Mouse (Mus musculus) frontal cortex, adult (tissue): ENCODE results near the gene Oasl2.
"Not testable (repeated sequence)": the region's sequence is repeated elsewhere in the genome, so short reads cannot be mapped to it uniquely, and the experiment has no call there.

ENCODE experiments used
- ATAC-seq: cut with Nextera tagmentation; 2 replicates; pipeline ENCODE4 v1.9.2; 2017; ENCODE audit warnings: mild to moderate bottlenecking, moderate library complexity, mixed read lengths; ENCODE audit not compliant: low TSS enrichment

Gene Oasl2

DNA sequence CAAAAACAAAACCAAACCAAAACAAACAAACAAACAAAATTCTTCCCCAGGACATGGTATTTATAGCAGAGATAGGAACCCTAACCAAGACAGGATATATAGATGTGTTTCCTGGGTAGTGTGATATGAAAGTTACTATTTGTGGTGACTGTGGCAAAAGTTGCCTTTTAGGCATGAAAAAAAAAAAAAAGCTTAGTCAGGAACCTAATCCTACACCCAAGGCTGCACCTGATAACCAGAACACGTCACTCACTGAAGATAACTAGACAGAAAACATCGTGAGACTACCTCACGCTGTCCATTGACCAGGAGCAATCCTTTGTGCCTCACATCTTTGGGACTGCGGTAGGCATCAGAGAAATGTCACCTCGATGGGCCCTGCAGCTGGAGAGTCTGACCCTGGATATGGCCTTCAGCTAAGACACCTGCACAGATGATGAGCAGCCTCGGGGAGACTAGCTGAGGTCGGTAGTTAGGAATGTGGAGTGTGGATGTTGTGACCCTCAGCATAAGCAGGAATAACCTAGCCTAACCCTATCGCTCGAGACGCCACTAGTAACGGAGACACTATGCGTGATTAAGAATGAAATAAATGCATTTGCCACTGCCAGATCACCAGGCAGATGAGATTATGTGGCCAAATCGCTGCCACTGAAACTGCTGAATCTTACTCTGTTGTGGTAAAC is at the start of gene Oasl2:
Gene Oasl2 (plus strand): TSS at position 249 of the 686 bp plus-strand sequence.
- ATAC-seq: no peak

DNA sequence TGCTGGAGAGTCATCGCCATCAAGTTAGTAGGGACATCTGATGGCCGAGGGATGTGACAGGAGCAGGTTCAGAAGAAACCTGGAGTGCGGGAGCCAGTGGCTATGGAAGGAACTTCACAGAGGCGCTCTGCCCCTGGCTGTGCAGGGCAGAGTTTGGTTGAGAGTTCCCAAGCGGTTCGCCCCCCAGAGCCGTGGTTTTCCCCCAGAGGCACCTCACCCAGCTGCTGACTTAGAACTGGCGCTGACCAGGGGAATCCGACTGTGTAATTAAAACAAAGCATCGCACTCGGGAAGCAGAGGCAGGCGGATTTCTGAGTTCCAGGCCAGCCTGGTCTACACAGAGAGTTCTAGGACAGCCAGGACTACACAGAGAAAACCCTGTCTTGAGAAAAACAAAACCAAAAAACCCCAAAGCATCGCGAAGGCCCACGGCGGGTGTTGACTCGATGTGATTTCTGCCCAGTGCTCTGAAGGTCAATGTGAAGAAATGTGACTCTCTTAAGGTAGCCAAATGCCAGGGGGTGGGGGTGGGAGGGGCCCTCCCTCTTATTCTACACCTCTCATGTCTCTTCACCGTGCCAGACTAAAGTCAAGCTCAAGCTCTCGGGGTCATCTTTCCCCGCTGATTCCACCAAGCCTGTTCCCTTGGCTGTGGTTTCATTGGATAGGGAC is 45.0 kb upstream of the Oasl2 start:
- no peak for ATAC-seq

DNA sequence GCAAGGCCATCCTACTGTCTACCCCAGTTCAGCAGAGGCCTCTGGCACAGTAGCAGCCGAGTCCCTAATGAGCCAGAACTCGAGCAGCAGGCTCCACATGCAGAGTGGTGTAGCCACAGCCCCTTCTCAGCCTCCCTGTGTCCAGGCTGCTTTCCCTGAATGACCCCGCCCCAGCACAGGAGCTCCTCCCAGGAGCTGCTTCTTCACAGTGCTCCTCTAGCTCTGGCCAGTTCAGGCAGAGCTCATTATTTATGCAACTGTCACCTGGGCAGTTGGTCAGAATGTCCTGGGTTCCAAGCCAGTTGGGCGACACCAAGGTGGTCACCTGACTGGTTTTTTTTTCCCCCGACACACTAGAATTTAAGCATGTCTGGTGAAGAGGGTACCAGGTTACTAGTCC is 43.4 kb upstream of the Oasl2 start, which contains the start of gene 4930519G04Rik:
Gene 4930519G04Rik (plus strand): TSS at position 301 of the 400 bp plus-strand sequence.
- ATAC-seq: not testable (repeated sequence)

DNA sequence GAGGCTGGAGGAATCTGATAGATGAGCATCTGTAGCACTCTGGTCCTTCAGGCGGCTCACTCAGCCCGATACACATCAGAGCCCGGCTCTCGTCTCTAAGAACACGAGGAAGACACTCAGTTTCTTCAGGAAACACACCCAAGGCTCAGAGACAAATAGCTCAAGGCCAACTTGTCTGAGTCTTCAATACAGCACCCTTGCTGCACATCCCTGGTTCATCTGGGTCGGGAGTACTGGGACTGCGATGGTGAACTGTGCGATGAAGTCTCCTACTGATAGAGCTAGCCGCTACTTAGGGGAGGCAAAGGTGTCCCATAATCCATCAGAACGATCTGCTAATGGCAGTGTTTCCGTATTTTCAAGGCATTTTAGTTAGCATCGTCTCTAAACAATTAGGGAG is 38.2 kb upstream of the Oasl2 start, which contains the start of gene Gm9936:
Gene Gm9936 (minus strand): TSS at position 101 of the 400 bp plus-strand sequence.
- ATAC-seq: no peak

DNA sequence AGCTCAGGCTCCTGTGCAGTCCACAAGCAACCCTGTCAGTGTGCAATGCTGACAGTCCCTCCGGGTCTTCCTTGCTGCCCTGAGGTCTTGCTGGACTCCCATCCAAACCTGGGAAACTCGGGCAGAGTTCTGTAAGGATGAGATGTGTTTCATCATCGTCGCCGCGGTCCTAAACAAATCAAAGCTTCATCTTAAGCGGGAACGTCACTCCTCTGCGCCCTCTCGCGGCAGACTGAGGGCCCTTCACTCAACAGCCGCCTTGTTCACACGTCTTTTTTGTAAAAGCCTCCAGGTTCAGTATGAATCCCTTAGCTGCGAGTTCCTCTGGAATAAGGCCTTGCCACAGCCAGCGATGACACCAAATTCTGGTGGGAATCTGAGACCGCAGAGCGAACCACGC is 37.5 kb upstream of the Oasl2 start:
- peak; percentile 91 for ATAC-seq

DNA sequence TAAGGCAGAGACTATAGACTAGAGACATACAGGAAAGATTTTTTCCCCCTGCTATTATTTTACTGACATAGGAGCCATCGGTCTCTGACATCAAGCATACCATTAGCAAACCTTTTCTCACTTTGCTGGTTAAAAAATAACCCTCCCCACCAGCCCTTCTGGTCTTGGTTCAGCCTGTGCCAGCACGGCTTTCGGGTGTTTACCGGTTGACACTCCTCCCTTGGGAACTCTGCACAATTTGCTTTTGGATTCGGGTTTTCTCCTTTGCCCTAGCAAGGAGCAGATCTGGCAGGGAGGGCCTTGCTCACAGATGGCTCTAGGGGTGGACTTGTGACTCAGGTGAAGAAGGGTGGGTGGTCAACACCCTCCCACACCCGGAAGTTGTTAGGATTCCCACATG is 35.0 kb upstream of the Oasl2 start:
- ATAC-seq: no peak

DNA sequence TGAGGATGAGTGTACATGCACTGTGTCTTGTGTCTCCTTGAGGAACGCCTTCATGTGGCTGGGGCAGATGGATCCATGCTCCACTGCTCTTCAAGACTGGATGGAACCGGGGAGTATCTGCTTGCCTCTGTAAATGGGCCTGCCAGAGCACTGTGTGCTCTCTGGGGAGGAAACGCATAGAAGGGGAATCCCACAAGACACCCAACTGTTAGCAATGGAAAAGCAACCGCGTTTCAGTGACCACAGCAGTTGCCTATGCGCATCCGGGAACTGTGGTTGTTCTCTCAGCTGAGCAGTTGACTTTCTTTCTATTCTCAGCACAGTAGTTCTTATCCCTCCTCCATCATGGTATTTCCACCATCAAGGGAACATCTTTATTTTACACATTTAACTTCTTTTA is 31.9 kb upstream of the Oasl2 start:
- no peak for ATAC-seq

DNA sequence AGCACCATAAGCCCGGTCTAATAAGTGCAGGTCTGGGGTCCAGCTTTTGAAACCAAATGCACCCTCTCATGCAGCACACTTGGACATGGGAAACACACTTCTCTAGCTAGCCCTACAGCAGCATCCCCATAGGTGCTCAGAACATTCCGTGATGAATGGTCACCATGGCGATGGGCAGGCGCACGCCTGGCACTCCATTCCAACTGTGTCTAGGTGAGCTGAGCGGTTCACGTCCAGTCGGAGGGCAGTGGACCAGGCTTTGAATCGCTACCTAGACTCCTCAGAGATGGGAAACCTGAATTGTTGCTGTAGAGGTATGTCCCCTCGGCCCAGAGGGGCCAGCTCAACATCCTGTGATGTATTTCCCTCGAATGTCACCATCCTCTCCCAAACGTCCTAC is 31.5 kb upstream of the Oasl2 start:
- no peak for ATAC-seq

DNA sequence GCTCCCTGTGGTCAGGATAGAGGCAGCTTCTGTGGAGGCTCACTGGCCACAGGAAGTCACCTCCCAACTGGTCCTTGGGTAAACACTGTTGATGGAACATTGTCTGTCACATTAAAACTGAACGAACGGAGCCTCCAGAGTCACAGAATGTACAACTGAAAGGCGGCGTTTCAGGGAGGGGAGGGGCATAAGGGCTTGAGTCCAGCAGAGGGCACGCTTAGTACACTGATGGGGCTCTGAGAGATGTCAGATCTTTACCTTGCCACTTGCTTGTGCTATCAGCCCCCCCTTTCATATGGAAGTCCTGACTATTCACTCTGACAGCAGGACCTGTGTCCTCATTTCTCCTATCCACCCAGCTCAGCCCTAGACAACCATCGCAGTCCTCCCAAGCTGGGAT is 20.9 kb upstream of the Oasl2 start:
- ATAC-seq: no peak

DNA sequence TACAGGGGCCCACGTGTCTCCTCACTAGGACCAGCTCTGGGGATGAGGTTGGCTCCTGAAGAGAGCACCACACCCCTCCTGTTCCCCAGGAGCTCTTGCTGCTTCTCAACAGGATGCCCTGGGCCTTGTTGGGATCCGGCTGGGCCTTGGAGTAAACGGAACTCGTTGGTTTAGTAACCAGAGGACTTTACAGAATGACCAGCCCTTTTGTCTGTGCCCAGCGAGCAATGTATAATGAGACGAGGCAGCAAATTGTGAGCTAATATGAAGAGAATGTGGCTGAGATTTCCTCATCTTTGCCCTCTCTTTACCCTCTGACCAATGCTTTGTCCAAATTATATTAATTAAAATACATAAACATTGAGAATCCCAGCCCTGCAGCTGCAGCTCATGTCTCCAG is 20.4 kb upstream of the Oasl2 start:
- ATAC-seq: no peak

DNA sequence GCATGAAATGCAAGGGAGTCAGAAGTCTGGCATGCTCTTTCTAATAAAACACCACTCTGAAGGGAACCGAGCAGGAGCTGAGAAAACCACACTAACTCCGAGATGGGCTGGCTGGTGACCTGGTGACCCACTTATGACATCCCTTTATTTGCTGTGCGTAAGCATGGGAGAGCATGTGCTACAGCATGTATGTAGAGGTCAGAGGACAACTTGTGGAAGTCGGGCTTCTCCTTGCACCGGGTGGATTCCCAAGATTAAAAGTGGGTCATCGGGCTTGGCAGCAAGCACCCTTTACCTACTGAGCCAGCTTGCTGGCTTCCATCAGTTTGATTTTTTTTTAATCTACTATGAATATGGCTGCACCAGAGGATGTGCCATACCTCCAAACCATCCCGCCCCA is 19.2 kb upstream of the Oasl2 start:
- no peak for ATAC-seq

DNA sequence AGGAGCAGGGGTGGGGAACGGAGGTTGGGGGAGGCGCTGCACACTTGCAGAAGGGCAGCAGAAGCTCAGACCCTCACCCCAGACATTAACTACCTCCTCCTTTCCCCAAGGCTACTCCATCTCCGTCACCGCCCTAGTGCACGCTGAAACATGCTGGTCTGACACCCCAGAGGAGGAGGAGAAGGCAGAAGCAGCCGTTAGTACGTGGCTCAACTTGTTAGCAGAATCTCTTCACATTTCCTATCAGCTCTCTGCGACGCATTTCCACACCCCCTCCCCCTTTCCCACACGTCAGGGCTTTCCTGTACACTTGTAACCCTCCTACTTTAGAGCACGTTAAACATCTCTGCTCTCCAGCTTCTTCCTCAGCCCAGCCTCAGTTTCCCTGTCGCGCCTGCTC is 17.3 kb upstream of the Oasl2 start:
- no peak for ATAC-seq

DNA sequence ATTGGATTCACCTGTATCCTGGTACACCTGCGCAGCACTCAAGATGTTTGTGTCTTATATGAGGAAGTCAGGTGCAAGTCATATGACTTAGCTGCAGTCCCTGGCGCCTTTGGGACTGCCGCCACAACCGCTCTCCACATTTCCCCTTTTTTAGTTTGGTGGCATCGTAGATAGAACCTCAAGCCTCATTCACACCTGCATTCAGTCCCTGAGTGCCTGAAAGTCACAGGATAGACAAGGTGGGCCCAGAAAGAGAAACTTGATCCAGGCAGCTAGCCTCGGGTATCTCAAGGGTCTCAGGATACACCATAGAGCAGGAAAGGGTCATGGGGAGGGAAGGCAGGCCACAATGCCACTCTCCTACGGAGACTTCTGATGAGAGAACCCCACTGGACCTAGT is 14.4 kb upstream of the Oasl2 start:
- not testable (repeated sequence) for ATAC-seq

DNA sequence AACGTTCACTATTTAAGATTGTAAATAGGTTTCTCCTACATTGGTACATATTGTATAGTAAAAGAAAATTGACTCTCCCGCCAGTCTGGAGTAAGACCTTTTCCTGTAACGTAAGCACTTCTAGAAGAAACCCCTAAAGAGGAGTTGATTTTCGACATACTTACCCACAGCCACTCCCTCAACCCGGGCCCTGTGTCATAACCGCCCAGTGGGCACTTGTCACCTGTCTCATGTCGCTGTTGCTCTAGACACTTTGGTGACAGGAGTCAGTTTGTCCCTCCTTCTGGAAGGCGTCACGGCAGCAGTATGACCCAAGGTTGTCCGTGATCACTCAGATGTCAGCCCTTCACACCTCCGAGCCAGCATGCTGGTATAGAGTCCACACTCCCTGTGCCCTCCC is 13.7 kb upstream of the Oasl2 start:
- no peak for ATAC-seq

DNA sequence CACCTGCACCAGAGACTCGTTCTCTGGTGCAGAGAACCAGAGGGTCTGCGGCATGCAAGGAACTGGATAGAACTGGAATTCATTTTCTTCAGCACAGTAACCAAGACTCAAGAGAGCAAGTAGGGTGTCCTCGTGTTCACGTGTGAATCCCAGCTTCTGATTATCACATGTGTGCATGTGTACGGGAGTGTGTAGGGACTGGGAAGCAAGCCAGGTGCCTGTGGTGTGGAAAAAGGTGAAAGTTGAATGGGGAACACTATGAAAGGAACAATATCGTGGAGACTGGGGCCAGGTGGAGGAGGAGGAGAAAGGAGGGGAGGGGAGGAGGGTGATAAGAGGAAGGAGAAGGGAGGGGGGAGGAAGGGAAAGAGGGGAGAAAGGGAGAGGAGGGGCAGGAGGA is 9.9 kb upstream of the Oasl2 start:
- no peak for ATAC-seq

DNA sequence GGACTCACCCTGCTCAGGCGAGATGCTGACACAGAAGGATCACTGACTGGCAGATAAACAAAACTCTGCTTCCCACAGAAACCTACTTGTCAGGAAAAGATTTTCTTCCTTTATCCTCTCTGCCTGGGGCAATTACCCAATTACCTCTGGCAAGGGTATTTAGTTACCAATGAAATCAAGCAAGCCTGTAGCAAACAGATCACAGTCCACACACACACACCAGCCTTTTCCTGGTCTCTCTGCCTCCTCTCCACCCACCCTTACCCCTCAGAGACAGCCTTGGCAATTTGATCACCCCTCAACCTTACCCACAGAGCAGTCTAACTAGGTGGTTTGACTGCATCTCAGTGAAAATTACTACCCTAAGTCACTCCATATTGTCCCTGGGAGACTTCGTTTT is 7.7 kb upstream of the Oasl2 start:
- ATAC-seq: no peak

DNA sequence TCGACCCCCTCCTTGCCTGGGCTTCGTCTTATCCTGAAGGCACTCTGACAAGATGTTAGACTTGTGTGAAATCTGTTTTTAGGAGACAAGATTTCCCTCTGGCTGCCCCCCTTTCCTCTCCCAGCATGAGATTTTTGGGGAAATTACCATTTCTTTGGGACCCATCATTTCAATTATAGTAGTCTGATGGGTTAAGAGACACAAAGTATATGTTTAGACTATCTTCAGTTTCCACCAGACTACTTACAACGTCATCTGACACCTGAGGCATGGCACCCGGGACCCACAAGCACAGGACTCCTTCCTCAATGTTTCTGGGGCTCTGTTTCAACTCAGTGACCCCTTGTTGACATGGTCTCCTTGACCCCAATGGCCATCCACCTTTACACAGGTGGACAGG is 1.2 kb upstream of the Oasl2 start:
- no peak for ATAC-seq

DNA sequence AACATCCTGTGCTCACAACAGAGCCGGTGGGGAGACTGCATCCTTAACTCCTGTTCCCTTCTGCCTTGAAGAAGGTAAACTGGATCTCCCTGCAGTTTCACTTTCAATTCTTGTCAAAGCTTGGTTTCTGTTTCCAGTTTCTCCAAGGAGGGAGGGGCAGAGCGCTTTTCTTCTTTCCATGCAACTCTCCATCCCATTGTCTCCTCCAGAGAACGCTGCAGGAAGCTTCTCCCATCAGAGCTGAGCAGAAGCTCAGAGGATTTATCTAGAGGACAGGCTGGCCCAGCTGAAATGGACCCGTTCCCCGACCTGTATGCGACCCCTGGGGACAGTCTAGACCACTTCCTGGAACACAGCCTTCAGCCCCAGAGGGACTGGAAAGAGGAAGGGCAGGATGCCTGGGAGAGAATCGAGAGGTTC is 648 bp downstream of the Oasl2 start:
- ATAC-seq: no peak

DNA sequence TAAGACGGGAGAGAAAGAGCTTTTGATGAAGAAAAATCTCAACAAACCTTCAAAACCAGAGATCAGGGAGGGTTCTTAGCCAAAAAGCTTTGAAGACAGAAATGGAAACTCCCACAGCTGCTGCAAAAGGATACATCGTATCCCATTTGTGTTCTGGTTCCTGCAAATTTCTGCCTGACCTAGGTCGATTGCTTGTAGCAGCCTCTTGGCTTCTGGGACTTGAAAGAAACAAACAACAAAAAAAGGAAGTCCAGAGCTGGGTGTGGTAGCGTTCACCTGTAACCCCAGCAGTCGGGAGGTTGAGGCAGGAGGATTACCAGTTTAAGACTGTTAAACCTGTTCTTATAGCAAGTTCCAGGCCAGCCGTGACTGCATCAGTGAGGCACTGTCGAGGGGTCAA is 2.1 kb downstream of the Oasl2 start:
- ATAC-seq: no peak

DNA sequence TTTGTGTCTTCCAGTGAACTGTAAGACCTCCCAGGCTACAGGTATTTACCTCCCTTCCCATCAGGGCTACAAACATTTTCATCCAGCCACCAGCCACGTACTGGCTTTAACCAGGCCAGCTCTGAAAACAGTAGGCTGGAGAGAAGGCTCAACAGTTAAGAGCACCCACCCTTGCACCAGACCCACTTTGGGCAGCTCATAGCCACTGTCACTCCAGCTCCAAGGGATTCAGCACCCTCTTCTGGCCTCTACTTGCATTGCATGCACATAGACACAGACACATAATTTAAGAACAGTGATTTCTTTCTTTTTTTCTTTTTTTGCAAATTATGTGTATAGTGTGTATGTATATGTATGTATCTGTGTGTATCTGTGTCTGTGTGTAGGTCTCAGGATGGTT is 5.7 kb downstream of the Oasl2 start:
- ATAC-seq: no peak

DNA sequence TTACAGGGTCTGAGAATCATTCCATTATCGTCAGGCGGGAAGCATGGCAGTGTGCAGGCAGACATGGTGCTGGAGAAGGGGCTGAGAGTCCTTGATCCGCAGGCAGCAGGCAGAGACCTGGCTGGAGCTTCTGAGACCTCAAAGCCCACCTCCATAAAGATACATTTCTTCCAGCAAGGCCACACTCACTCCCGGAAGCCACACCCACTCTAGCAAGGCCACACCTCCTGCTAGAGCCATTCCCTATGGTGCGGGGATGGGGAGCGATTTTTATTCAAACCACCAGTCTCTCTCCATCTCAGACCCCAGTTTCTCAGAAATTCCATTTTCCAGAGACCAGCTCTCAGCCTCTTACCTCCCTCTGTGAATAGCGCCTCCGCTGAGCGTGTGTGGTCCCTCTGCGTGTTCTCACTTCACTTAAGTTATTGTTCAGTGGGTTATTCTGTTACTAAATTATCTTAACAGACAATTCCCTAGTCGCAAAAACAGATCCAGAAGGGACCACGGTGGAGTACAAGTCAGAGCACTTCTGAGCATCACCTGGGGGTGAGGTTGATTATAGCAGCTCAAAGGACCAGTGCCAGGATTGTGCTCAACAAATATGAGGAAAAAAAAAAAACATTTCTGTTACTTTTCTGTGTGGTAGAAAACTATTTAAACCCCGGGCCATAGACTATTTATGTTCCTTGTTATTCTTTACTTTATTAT is 12.0 kb downstream of the Oasl2 start:
- no peak for ATAC-seq

DNA sequence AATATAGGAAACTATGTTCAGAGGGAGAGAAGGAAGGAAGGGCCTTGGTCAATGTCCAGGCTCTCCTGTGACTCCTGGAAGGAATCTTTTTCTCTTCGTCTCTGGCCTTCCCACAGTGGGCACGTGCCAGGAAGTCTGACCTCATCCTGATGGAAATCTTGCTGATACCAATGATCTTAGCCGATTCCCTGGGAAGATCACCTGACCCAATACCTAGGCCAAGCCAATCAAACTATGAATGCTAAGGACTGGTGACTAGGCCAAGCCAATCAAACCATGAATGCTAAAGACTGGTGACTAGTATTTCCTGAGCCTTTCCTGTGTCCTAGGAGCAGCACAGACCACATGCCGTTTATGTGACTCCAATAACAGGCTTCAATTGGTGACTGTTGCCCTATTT is 16.9 kb downstream of the Oasl2 start:
- no peak for ATAC-seq

DNA sequence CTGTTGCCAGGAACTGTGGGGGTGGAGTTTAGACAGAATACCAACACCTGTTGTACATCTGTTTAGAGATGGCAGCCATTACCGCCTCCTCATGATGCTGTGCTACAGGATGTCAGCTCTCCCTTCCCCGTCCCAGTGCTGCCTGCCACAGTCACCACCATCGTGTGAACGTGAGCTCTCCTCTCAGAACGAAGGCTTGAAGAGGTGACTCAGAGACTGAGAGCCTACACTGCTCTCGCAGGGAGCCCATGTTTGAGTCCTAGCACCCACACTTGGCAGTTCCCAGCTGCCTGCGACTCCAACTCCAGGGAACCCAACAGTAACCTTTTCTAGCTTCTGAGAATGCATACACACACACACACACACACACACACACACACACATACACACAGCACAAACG is 18.1 kb downstream of the Oasl2 start:
- ATAC-seq: peak; percentile 34; the same call in 1 of the 2 replicates
